Mouse (Mus musculus) olfactory bulb, adult 2 months (tissue): ENCODE data around the gene Procr.

Experiments
- CTCF ChIP-seq: fragments of 200-500 bp; IDR thresholded peaks from 2 replicates; pipeline ENCODE4 v1.5.1; 2012; ENCODE audit warnings: low read depth, mild to moderate bottlenecking, low read length, moderate library complexity; ENCODE audit not compliant: insufficient read depth
- POLR2A ChIP-seq: fragments of 200-500 bp; IDR thresholded peaks from 2 replicates; pipeline ENCODE4 v1.6.1; 2012; ENCODE audit warnings: mild to moderate bottlenecking, low read depth, low read length, moderate library complexity; ENCODE audit not compliant: insufficient read depth

- TF ChIP-seq POLR2A, result no peak
- TF ChIP-seq CTCF, result no peak
These were observed 43.7 kb upstream of the Procr start for GRCm38 (mm10) chr2:155707251-155707650.
